Mouse (Mus musculus): Measurements from ENCODE around the gene Kat6b. TPM values are rescaled to one million over a fixed set of nuclear protein-coding genes. Genes with fewer than 3 reads are reported as not detected.
A peak's percentile ranks its signal among the peaks of the same experiment; 100 is the strongest.
"Not testable (repeated sequence)": the region's sequence is repeated elsewhere in the genome, so short reads cannot be mapped to it uniquely, and the experiment has no call there.

Gene Kat6b
- polyA plus RNA-seq, 1 experiment: 3.9 TPM

GRCm38 (mm10) chr14:21519307-21519706 is 38.1 kb downstream of the Kat6b start:
- Histone ChIP-seq H3K27me3 (ENCODE audit: control insufficient read depth, insufficient read depth, insufficient read length) (no peaks in the 10 kb centered on the region), H3K79me2 (ENCODE audit: control insufficient read depth, insufficient read depth) (peaks cover 21% of the 10 kb centered on the region), H3K36me3 (ENCODE audit: control insufficient read depth, insufficient read depth) (peaks cover 13% of the 10 kb centered on the region), H3K4me2 (ENCODE audit: low read depth) (no peak overlapping the region), H3ac (ENCODE audit: control insufficient read depth, insufficient read length) (no peak overlapping the region), H3K4me3 (no peak overlapping the region)
- TF ChIP-seq REST (IDR thresholded peaks at IDR 0.05; ENCODE audit: insufficient read depth, insufficient read length) (no peak), E2F4 (IDR thresholded peaks at IDR 0.05; ENCODE audit: insufficient read depth) (no peak), MYOD1 (IDR thresholded peaks at IDR 0.05; ENCODE audit: control insufficient read depth in 1 of 3, insufficient read length in 2 of 3, low read depth in 2 of 3) (no peak), POLR2A (IDR thresholded peaks at IDR 0.05; ENCODE audit: insufficient read length, low read depth) (no peak), TCF3 (IDR thresholded peaks at IDR 0.05; ENCODE audit: insufficient read length, low read depth) (no peak), USF1 (IDR thresholded peaks at IDR 0.05; ENCODE audit: low read depth) (no peak), SRF (IDR thresholded peaks at IDR 0.05; ENCODE audit: control insufficient read depth, insufficient read length, low read depth) (no peak), TCF12 (IDR thresholded peaks at IDR 0.05; ENCODE audit: insufficient read depth, poor library complexity, severe bottlenecking) (no peak), MYOG (IDR thresholded peaks at IDR 0.05; ENCODE audit: control insufficient read depth in 1 of 3, insufficient read depth in 1 of 3, insufficient read length in 2 of 3, low read depth in 2 of 3) (no peak), CEBPB (IDR thresholded peaks at IDR 0.05; ENCODE audit: insufficient read depth, poor library complexity, severe bottlenecking) (no peak), MAX (IDR thresholded peaks at IDR 0.05; ENCODE audit: low read depth) (no peak), POLR2AphosphoS2 (IDR thresholded peaks at IDR 0.05; ENCODE audit: insufficient read length, low read depth) (no peak)

DNA sequence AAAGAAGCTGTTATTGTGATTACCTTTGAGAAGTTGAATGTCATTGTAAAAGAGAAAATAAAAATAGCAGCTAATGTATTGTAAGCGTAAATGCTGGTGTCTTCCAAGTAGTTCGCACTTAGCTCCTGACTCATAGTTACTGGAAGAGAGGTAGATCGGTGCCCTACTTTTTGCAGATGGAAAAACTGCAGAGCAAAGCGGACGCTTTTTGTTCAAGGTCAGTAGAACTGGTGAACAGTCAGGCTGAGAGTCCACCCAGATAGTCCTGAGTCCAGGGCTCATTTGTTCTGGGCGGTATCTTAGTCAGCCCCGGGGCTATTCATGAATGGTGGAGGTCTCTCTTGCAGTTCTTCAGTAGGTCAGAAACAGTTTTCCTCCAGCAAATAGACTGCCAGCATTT is 39.3 kb downstream of the Kat6b start:
- TF ChIP-seq REST (IDR thresholded peaks at IDR 0.05; ENCODE audit: insufficient read depth, insufficient read length): no peak
- H3K4me3 ChIP-seq: no peak overlapping the region

DNA sequence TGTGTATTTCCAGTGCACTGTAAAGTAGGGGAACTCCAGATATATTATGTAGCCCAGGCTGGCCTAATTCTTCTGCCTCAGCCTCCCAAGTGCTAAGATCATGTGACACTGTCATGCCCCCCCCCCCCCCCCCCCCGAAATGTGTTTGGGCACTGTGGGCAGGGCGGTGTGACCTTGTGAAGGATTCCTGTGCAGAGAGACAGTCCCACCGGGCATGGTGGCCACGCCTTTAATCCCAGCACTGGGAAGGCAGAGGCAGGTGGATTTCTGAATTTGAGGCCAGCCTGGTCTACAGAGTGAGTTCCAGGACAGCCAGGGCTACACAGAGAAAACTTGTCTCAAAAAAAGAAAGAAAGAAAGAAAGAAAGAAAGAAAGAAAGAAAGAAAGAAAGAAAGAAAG is 40.3 kb downstream of the Kat6b start:
- H3K27me3 ChIP-seq (ENCODE audit: control insufficient read depth, insufficient read depth, insufficient read length); H3K4me2 ChIP-seq (ENCODE audit: low read depth); H3ac ChIP-seq (ENCODE audit: control insufficient read depth, insufficient read length); H3K4me3 ChIP-seq: not testable (repeated sequence)
- peaks cover 13% of the 10 kb centered on the region for H3K36me3 ChIP-seq (ENCODE audit: control insufficient read depth, insufficient read depth)
- H3K79me2 ChIP-seq (ENCODE audit: control insufficient read depth, insufficient read depth): peaks cover 28% of the 10 kb centered on the region

More for the DNA sequence above, 39.3 kb downstream of the Kat6b start:
- Histone ChIP-seq H3ac (ENCODE audit: control insufficient read depth, insufficient read length) (no peak overlapping the region), H3K27me3 (ENCODE audit: control insufficient read depth, insufficient read depth, insufficient read length) (no peaks in the 10 kb centered on the region), H3K36me3 (ENCODE audit: control insufficient read depth, insufficient read depth) (peaks cover 13% of the 10 kb centered on the region), H3K4me2 (ENCODE audit: low read depth) (no peak overlapping the region), H3K79me2 (ENCODE audit: control insufficient read depth, insufficient read depth) (peaks cover 21% of the 10 kb centered on the region)

- Histone ChIP-seq H3K4me3 (no peak overlapping the region), H3K27me3 (ENCODE audit: control insufficient read depth, insufficient read depth, insufficient read length) (no peaks in the 10 kb centered on the region), H3K79me2 (ENCODE audit: control insufficient read depth, insufficient read depth) (peaks cover 34% of the 10 kb centered on the region), H3K36me3 (ENCODE audit: control insufficient read depth, insufficient read depth) (peaks cover 6% of the 10 kb centered on the region), H3ac (ENCODE audit: control insufficient read depth, insufficient read length) (no peak overlapping the region), H3K4me2 (ENCODE audit: low read depth) (no peak overlapping the region)
- TF ChIP-seq SRF (IDR thresholded peaks at IDR 0.05; ENCODE audit: control insufficient read depth, insufficient read length, low read depth): no peak
- TF ChIP-seq MYOD1 (IDR thresholded peaks at IDR 0.05; ENCODE audit: control insufficient read depth in 1 of 3, insufficient read length in 2 of 3, low read depth in 2 of 3): no peak
- TF ChIP-seq POLR2AphosphoS2 (IDR thresholded peaks at IDR 0.05; ENCODE audit: insufficient read length, low read depth): no peak
- TF ChIP-seq MAX (IDR thresholded peaks at IDR 0.05; ENCODE audit: low read depth): no peak
- no peak for TF ChIP-seq USF1 (IDR thresholded peaks at IDR 0.05; ENCODE audit: low read depth)
- TF ChIP-seq E2F4 (IDR thresholded peaks at IDR 0.05; ENCODE audit: insufficient read depth): no peak
- no peak for TF ChIP-seq POLR2A (IDR thresholded peaks at IDR 0.05; ENCODE audit: insufficient read length, low read depth)
- TF ChIP-seq TCF3 (IDR thresholded peaks at IDR 0.05; ENCODE audit: insufficient read length, low read depth): no peak
- no peak for TF ChIP-seq CEBPB (IDR thresholded peaks at IDR 0.05; ENCODE audit: insufficient read depth, poor library complexity, severe bottlenecking)
- TF ChIP-seq TCF12 (IDR thresholded peaks at IDR 0.05; ENCODE audit: insufficient read depth, poor library complexity, severe bottlenecking): no peak
- TF ChIP-seq MYOG (IDR thresholded peaks at IDR 0.05; ENCODE audit: control insufficient read depth in 1 of 3, insufficient read depth in 1 of 3, insufficient read length in 2 of 3, low read depth in 2 of 3): no peak
- TF ChIP-seq REST (IDR thresholded peaks at IDR 0.05; ENCODE audit: insufficient read depth, insufficient read length): no peak
Measured at GRCm38 (mm10) chr14:21522312-21522978, 41.2 kb downstream of the Kat6b start.

DNA sequence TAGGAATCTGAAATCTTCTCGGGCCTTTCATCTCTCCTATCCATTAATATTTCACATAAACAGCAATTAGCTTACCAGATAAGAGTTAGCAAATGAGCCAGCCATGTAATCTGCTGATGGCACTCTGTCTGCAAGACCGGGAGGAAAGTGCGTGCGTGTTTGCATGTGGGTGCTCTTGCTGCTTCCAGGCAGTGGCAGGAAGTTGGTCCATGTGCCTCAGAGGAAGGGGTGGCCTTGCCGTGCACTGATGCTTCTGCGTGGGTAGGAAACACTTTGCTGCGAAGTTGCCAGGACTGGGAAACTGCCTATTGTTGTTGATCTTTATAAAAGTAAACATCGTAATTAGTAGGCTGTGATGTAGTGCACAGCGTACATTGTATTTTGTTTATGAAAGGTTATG is 42.0 kb downstream of the Kat6b start:
- Histone ChIP-seq H3ac (ENCODE audit: control insufficient read depth, insufficient read length) (no peak overlapping the region), H3K79me2 (ENCODE audit: control insufficient read depth, insufficient read depth) (peaks cover 38% of the 10 kb centered on the region), H3K4me3 (no peak overlapping the region), H3K27me3 (ENCODE audit: control insufficient read depth, insufficient read depth, insufficient read length) (no peaks in the 10 kb centered on the region), H3K4me2 (ENCODE audit: low read depth) (no peak overlapping the region), H3K36me3 (ENCODE audit: control insufficient read depth, insufficient read depth) (no peaks in the 10 kb centered on the region)
- TF ChIP-seq MAX (IDR thresholded peaks at IDR 0.05; ENCODE audit: low read depth) (no peak), POLR2A (IDR thresholded peaks at IDR 0.05; ENCODE audit: insufficient read length, low read depth) (no peak), MYOD1 (IDR thresholded peaks at IDR 0.05; ENCODE audit: control insufficient read depth in 1 of 3, insufficient read length in 2 of 3, low read depth in 2 of 3) (no peak), MYOG (IDR thresholded peaks at IDR 0.05; ENCODE audit: control insufficient read depth in 1 of 3, insufficient read depth in 1 of 3, insufficient read length in 2 of 3, low read depth in 2 of 3) (peak in 1 of 3 experiments; percentile 9)

Measured in myocyte (in vitro differentiated cells).